Mouse (Mus musculus) stomach, embryonic 15.5 days (tissue): Measurements from ENCODE around the gene Ldha. TPM values are rescaled to one million over a fixed set of nuclear protein-coding genes. Genes with fewer than 3 reads are reported as not detected.
"Not testable (repeated sequence)": the region's sequence is repeated elsewhere in the genome, so short reads cannot be mapped to it uniquely, and the experiment has no call there.

Experiments
- ATAC-seq: fragments of 200-750 bp; cut with Nextera tagmentation; 2 replicates; pipeline ENCODE4 v1.8.0; 2017; ENCODE audit warnings: low read depth, moderate number of reproducible peaks, moderate TSS enrichment; ENCODE audit not compliant: insufficient read depth, low FRiP score
- H3K27ac ChIP-seq: fragments of 300-500 bp; sonication (generic); 2 replicates; pipeline ENCODE4 v1.5.1; 2015; ENCODE audit warnings: mild to moderate bottlenecking, inconsistent platforms
- H3K27me3 ChIP-seq: fragments of 300-500 bp; sonication (generic); replicated peaks from 2 replicates; pipeline ENCODE4 v1.6.1; 2015; ENCODE audit warnings: inconsistent platforms
- H3K36me3 ChIP-seq: fragments of 300-500 bp; sonication (generic); 2 replicates; pipeline ENCODE4 v1.6.1; 2015; ENCODE audit warnings: inconsistent platforms
- H3K4me1 ChIP-seq: fragments of 300-500 bp; sonication (generic); 2 replicates; pipeline ENCODE4 v1.6.1; 2015; ENCODE audit warnings: inconsistent platforms
- H3K4me2 ChIP-seq: fragments of 300-500 bp; sonication (generic); 2 replicates; pipeline ENCODE4 v1.6.1; 2015; ENCODE audit warnings: mild to moderate bottlenecking, inconsistent platforms
- H3K4me3 ChIP-seq: fragments of 300-500 bp; sonication (generic); replicated peaks from 2 replicates; pipeline ENCODE4 v1.5.1; 2015; ENCODE audit warnings: inconsistent platforms
- H3K9ac ChIP-seq: fragments of 300-500 bp; sonication (generic); 2 replicates; pipeline ENCODE4 v1.6.1; 2015; ENCODE audit warnings: inconsistent platforms
- H3K9me3 ChIP-seq: fragments of 300-500 bp; sonication (generic); 2 replicates; pipeline ENCODE4 v1.6.1; 2016; ENCODE audit warnings: inconsistent platforms
- WGBS: fragments of 180-500 bp; shearing (Covaris S2); methylation state at CpG from one replicate; pipeline ENCODE4 v1.1.7; 2015; 5-methylcytosine and 5-hydroxymethylcytosine counted together
- polyA plus RNA-seq: library from polyadenylated mRNA; unstranded; fragments of >200 nt; fragmentation: Nextera tagmentation; extraction: Ambion mirVana; gene quantifications from 2 replicates; pipeline ENCODE4 v1.2.1, GENCODE M21; 2015

Ldha gene
- 1,836 and 1,959 TPM in 2 replicates for polyA plus RNA-seq

DNA sequence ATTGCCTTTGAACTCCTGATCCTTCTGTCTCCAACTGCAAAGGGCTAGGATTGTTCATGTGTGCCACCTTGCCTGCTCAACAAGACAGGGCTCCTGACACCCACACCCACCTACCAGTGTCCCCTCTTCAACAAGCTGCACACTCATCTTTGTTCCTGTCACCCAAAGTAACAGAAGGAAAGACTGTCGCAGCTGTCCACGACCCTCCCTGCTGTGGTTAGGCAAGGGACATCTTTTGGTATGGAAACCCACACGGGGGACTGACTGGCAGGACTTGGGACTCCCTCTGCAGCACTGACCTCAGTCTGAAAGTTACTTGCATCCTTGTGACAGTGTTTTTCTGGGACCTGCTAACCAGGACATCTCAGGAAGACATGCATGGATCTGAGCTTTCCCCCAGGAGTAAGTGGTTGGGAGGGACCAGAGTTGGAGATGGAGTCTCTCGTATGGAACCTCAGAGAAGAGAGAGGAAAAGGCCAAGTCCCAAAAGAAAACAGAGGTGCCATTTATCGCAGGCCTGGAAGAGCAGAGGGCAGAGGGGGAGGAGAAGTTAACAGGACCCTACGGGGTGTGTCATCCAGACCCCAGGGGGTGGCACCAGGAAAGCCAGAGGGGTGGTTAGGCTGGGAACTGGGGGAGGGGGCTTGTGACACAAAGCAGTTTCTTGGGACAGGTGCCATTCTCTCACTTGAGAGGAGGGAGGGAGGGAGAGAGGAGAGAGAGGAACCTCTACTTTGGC is at the start of gene Ldha:
Gene Ldha (plus strand): TSS at position 689 of the 739 bp plus-strand sequence.
- H3K4me1 ChIP-seq: peaks cover 38% of the 10 kb centered on the region
- no peaks in the 10 kb centered on the region for H3K36me3 ChIP-seq
- H3K9me3 ChIP-seq: no peaks in the 10 kb centered on the region
- no peak within 1 kb of the TSS for H3K4me2 ChIP-seq
- H3K9ac ChIP-seq: no peak within 1 kb of the TSS
- H3K27me3 ChIP-seq: no peaks in the 10 kb centered on the region
- ATAC-seq: no peak
- WGBS: 31% methylated on average over 6 of the region's 6 CpGs
- no peak within 1 kb of the TSS for H3K4me3 ChIP-seq
- H3K27ac ChIP-seq: 0 out of 2 replicates have a peak within 1 kb of the TSS, but pooled peaks have one; percentile 44

DNA sequence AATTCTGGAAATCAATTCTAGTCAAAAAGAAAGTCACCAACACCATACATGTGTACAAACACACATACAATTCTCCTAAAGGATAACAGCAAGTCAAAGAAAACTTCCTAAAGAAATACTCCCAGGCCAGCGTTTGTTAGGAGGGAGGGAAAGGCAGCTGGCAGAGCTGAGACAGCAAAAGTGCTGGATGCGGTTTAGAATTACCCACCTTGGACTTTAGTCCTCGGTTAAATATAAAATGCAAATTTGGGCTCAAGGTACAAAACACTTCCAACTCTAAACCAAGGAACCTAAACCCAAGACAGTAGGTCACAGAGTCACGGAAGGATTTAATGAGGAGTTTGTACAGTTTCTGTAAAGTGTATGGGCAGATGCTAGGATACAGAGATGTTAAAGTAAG is 47.4 kb upstream of the Ldha start:
- Histone ChIP-seq H3K9ac (no peak overlapping the region), H3K27me3 (no peaks in the 10 kb centered on the region), H3K36me3 (peaks cover 1% of the 10 kb centered on the region; the same call in 1 of the 2 replicates), H3K27ac (no peak overlapping the region), H3K9me3 (no peaks in the 10 kb centered on the region), H3K4me2 (no peak overlapping the region), H3K4me1 (peaks cover 12% of the 10 kb centered on the region), H3K4me3 (no peak overlapping the region)
- no peak for ATAC-seq
- WGBS: 86% methylated on average over 4 of the region's 4 CpGs

DNA sequence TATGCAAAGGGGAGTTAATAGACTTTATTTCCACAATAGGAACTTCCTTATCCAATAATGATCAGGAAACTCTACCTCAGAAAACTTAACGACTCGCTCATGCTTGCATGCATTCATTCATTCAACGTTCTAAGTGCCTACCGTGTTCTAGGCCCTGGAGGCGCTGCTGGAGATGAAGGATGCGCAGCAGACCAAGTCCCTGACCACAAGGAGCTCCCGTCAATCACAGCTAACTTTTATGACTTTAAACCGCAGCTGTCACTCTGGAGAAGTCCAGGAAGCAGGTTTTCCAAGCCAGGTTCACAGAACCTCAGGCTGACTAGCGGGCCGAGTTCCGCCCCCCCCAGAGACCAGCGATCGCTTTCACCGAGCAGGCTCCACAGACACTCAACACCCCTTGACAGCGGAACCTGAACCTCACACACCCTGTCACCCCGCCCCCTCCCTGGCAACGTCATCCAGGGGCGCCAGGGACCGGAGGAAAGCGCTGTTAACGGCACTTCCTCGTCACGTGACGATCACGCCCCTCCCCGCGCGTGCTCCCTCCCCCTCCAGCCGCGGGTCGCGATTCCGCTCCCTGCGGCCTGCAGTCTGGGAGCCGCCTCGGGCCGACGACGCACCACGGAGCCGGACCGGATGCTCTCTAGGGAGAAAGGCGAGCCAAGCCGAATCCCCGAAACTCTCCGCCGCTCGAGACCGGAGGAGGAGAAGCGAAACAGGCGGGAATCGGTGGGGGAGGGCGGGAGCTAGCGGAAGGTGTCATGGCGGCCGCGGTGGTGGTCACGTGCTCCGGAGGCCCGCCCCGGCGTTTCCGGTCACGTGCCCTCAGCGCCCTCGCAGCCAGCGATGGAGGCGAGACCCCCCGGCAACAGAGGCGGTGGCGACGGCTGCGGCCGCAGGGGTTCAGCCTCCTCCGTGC is 45.7 kb upstream of the Ldha start, which contains the start of the genes Hps5 and Gtf2h1:
Gene Hps5 (minus strand): TSS at position 778 of the 919 bp plus-strand sequence.
Gene Gtf2h1 (plus strand): TSS at position 817 of the 919 bp plus-strand sequence.
- Histone ChIP-seq H3K27me3 (no peaks in the 10 kb centered on the region), H3K4me1 (peaks cover 12% of the 10 kb centered on the region), H3K9me3 (no peaks in the 10 kb centered on the region), H3K36me3 (0 out of 2 replicates have a peak, but pooled peaks cover 3% of the 10 kb centered on the region), H3K9ac (peak within 1 kb of the TSS; percentile 82), H3K4me3 (peak within 1 kb of the TSS; percentile 96), H3K4me2 (peak within 1 kb of the TSS; percentile 90), H3K27ac (peak within 1 kb of the TSS; percentile 90)
- under 1% methylated on average over 75 of the region's 75 CpGs for WGBS
- peak; percentile 98 for ATAC-seq

DNA sequence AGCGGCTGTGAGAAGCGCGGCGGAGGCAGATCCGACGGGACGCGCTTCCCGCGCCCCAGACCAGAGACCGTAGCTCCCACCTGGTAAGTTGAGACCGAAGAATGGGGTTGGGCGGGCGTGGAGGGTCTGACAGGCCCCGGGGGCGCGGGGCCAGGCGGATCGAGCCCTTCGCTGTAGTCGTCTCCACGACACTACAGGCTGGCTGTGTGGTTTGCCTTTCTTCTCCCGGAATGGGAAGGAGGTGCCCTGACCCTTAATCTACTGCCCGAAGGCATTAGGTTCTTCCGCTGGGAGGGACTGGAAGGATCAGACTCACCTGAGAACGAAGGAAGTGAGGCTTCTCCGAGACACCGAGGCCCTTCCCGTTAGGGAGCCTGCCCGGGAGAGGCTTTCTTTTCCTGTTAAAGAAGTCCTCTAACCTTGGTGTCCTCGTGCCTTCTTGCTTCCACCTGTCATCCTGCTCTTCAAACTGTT is 45.0 kb upstream of the Ldha start:
- 0 out of 2 replicates have a peak, but pooled peaks cover 7% of the 10 kb centered on the region for H3K36me3 ChIP-seq
- peak overlapping the region; percentile 36; the same call in 1 of the 2 replicates for H3K27ac ChIP-seq
- no peaks in the 10 kb centered on the region for H3K27me3 ChIP-seq
- H3K4me2 ChIP-seq: peak overlapping the region; percentile 90
- peak overlapping the region; percentile 82 for H3K9ac ChIP-seq
- peak overlapping the region; percentile 96 for H3K4me3 ChIP-seq
- H3K4me1 ChIP-seq: peaks cover 12% of the 10 kb centered on the region
- WGBS: under 1% methylated on average over 31 of the region's 31 CpGs
- H3K9me3 ChIP-seq: no peaks in the 10 kb centered on the region
- no peak for ATAC-seq

DNA sequence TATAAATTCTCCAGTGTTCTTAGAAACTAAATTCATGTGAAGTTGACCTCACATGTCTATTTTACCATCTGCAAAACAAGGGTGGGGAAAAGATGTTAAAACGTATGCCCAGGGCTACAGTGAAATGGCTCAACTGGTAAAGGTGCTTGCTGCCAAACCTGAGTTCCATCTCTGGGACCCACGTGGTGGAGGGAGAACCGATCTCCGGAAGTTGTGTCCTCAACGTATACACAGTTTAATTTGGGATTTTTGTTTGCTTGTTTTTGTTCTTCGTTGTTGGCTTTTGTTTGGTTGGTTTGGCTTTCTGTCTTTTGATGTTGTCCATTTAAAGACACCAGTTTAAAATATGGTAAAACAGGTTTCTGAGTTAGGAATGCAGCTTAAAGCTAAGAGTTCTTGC is 44.5 kb upstream of the Ldha start:
- ATAC-seq: no peak
- Histone ChIP-seq H3K4me3 (peak overlapping the region; percentile 96), H3K27me3 (no peaks in the 10 kb centered on the region), H3K9me3 (no peaks in the 10 kb centered on the region), H3K9ac (no peak overlapping the region), H3K36me3 (0 out of 2 replicates have a peak, but pooled peaks cover 7% of the 10 kb centered on the region), H3K4me1 (peaks cover 12% of the 10 kb centered on the region), H3K27ac (no peak overlapping the region), H3K4me2 (peak overlapping the region; percentile 90)
- WGBS: 51% methylated on average over 6 of the region's 6 CpGs

DNA sequence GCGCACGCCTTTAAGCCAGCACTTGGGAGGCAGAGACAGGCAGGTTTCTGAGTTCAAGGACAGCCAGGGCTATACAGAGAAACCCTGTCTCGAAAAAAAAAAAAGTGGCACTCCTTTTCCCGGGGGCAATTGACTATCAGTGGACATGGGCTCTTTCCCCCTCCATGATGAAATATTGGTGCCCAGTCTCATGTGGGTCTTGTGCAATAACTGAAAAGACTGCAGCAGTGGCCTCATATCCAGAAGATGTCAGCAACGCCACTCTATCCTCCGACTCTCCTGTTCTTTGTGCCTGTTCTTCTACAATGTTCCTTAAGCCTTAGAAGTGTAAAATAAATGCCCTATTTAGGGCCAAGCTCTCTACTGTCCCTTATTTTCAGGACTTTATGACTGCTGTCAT is 30.9 kb upstream of the Ldha start:
- Histone ChIP-seq H3K9me3 (no peaks in the 10 kb centered on the region), H3K27ac (no peak overlapping the region), H3K4me2 (no peak overlapping the region), H3K9ac (no peak overlapping the region), H3K36me3 (peaks cover 43% of the 10 kb centered on the region), H3K4me3 (no peak overlapping the region), H3K4me1 (no peaks in the 10 kb centered on the region), H3K27me3 (no peaks in the 10 kb centered on the region)
- no peak for ATAC-seq
- WGBS: 86% methylated on average over 6 of the region's 6 CpGs

DNA sequence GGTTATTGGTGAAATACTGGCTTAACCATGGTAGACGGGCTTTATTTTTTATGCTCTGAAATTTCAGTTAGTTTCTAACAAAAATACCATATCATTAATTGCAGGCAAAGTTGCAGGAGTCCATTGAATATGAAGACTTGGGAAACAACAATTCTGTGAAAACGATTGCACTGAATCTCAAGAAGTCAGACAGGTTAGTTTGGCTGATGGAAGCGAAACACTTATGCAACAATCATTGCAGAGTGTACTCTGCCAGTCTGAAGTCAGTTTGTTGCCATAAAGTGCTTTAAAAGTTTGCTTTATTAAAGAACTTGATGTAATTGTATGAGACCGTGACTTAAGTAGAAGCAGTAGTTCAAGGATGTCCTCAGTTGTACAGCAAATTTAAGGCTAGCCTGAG is 27.3 kb upstream of the Ldha start:
- no peaks in the 10 kb centered on the region for H3K27me3 ChIP-seq
- no peak overlapping the region for H3K4me3 ChIP-seq
- no peak overlapping the region for H3K9ac ChIP-seq
- whole genome bisulfite sequencing: 91% methylated on average over 4 of the region's 4 CpGs
- ATAC-seq: no peak
- H3K9me3 ChIP-seq: no peaks in the 10 kb centered on the region
- H3K27ac ChIP-seq: no peak overlapping the region
- H3K36me3 ChIP-seq: peaks cover 49% of the 10 kb centered on the region
- H3K4me1 ChIP-seq: no peaks in the 10 kb centered on the region
- H3K4me2 ChIP-seq: no peak overlapping the region

DNA sequence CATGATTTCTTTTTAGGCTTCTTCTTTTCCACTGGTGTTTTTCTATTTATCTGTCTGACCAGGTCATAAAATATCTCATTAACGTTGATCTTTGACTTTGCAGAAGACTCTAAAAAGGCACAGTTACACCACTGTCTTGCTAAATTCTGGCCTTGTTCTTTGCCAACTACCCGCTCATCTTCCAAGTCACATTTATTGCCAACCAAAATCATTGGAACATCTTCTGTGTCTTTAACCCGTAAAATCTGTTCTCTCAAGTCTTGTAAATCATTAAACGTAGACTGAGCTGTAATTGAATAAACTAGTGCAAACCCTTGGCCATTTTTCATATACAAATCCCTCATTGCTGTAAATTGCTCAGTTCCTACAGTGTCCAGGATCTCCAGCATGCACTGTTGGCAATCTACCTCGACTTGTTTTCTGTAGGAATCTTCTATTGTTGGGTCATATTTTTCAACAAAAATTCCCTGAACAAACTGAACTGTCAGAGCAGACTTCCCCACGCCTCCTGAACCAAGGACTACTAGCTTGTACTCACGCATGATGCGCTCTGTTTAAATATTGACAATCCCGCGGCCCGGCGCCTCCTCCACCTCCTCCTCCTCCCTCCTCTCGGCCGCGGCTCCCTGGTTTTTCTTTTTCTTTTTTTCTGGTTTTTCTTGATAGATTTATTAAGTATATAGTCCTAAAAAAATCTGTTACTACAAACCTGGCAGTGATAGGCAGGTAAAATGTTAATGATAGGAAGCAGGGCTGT is 20.2 kb upstream of the Ldha start:
- not testable (repeated sequence) for H3K4me3 ChIP-seq, ATAC-seq, H3K4me1 ChIP-seq, H3K4me2 ChIP-seq, H3K27me3 ChIP-seq, H3K9me3 ChIP-seq, H3K9ac ChIP-seq, H3K27ac ChIP-seq
- WGBS: 75% methylated on average over 15 of the region's 15 CpGs
- H3K36me3 ChIP-seq: peaks cover 40% of the 10 kb centered on the region

DNA sequence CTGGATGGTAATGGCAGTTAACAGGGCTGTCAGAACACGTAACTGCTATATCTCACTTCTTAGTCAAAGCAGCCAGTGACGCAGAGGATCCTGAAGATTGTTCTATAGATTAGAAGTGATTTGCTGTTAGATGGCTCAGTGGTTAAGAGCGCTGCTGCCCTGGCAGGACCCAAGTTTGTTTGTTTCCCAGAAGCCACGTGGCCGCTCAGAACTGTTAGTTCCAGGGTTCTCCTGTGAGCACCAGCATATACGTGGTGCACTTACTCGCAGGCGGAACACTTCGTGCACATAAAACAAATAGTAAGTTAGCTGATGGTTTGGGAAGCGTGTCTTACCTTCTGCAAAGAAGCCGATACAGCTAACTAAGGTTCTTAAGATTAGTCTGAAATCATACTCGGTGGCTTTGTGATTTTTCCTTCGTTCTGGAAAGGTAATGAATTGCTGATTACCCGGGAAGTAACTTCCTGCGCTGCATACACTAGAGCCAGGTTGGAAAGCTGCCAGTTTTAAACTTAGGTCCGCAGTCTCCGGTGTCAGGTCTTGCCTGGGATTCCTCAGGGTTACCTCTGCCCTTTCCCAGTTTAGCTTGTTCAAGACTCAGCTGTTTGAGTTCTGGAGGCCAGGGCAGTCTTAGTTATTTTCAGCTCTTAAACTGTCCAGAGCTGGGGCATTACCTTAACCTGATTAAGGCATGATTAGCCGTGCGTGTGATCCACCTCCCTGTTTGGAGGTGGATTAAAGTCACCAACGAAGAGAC is 14.1 kb upstream of the Ldha start:
- H3K9me3 ChIP-seq: no peaks in the 10 kb centered on the region
- H3K9ac ChIP-seq: no peak overlapping the region
- H3K4me1 ChIP-seq: no peaks in the 10 kb centered on the region
- H3K27me3 ChIP-seq: no peaks in the 10 kb centered on the region
- H3K27ac ChIP-seq: no peak overlapping the region
- peaks cover 10% of the 10 kb centered on the region for H3K36me3 ChIP-seq
- no peak overlapping the region for H3K4me3 ChIP-seq
- ATAC-seq: no peak
- 52% methylated on average over 20 of the region's 20 CpGs for WGBS
- peak overlapping the region; percentile 10; the same call in 1 of the 2 replicates for H3K4me2 ChIP-seq

DNA sequence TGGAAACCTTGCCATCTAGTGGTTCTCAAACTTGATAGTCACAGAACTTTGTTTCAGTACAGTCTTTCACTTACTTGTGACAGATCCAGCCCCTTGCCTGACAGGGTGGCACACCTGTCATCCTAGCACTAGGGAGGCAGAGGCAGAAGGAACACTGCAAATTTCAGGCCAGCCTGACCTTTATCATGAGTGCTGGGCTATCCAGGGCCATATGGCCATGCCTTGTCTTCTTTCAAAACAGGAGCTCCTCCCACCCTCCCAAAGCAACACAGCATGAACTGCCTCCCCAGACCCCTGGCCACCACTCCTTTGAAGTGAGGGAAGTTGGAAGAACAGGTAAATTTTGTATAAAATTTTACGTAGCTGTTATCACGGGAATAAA is 13.5 kb upstream of the Ldha start:
- Histone ChIP-seq H3K27ac (no peak overlapping the region), H3K36me3 (0 out of 2 replicates have a peak, but pooled peaks cover 5% of the 10 kb centered on the region), H3K4me1 (no peaks in the 10 kb centered on the region), H3K27me3 (no peaks in the 10 kb centered on the region), H3K9me3 (no peaks in the 10 kb centered on the region), H3K9ac (no peak overlapping the region), H3K4me2 (no peak overlapping the region), H3K4me3 (no peak overlapping the region)
- ATAC-seq: no peak
- 86% methylated on average over 2 of the region's 2 CpGs for WGBS
